Mouse (Mus musculus) lung, adult 2 months (tissue): ENCODE measurements around the gene Fam111a. TPM values are rescaled to one million over a fixed set of nuclear protein-coding genes. Genes with fewer than 3 reads are reported as not detected.

Source experiments
- DNase-seq: peaks from one replicate; pipeline ENCODE4 v3.0.0; 2022
- H3K4me1 ChIP-seq: fragments of 200-500 bp; 2 replicates; pipeline ENCODE4 v1.6.1; 2011; ENCODE audit warnings: low read length; ENCODE audit not compliant: control insufficient read depth, insufficient read depth
- H3K4me3 ChIP-seq: fragments of 200-500 bp; replicated peaks from 2 replicates; pipeline ENCODE3; 2011; ENCODE audit warnings: low read depth, mild to moderate bottlenecking, control low read depth, low read length; ENCODE audit errors: extremely low read depth
- CTCF ChIP-seq: fragments of 200-500 bp; IDR thresholded peaks from 2 replicates; pipeline ENCODE4 v1.5.1; 2011; ENCODE audit warnings: mild to moderate bottlenecking, low read length, control low read depth; ENCODE audit not compliant: insufficient read depth
- POLR2A ChIP-seq: fragments of 200-500 bp; IDR thresholded peaks from 2 replicates; pipeline ENCODE4 v1.6.1; 2011; ENCODE audit warnings: low read depth, mild to moderate bottlenecking, control low read depth, low read length, borderline replicate concordance; ENCODE audit errors: extremely low read depth
- WGBS: fragments of 180-500 bp; shearing (Covaris S2); methylation state at CpG from one replicate; pipeline ENCODE4 v1.1.7; 2018; 5-methylcytosine and 5-hydroxymethylcytosine counted together
- polyA plus RNA-seq: library from polyadenylated mRNA; depleted of rRNA; stranded (reverse); fragments of >200 nt; gene quantifications from 2 replicates; pipeline ENCODE4 v1.2.3, GENCODE M21; 2012

The Fam111a gene
- polyA plus RNA-seq, 1 experiment, result 2.8 TPM

GRCm38 (mm10) chr19:12517671-12518540, 27.6 kb upstream of the Fam111a start:
- TF ChIP-seq POLR2A (no peak), CTCF (peak; percentile 42)
- WGBS, result 1% methylated on average over 16 of the region's 16 CpGs
- Histone ChIP-seq H3K4me1 (no peaks in the 10 kb centered on the region), H3K4me3 (peak overlapping the region; percentile 10)
- peak; percentile 52 for DNase-seq

GRCm38 (mm10) chr19:12518541-12518890, 27.0 kb upstream of the Fam111a start:
- DNase-seq, result no peak
- Histone ChIP-seq H3K4me1 (no peaks in the 10 kb centered on the region), H3K4me3 (no peak overlapping the region)
- TF ChIP-seq POLR2A (no peak), CTCF (no peak)

DNA sequence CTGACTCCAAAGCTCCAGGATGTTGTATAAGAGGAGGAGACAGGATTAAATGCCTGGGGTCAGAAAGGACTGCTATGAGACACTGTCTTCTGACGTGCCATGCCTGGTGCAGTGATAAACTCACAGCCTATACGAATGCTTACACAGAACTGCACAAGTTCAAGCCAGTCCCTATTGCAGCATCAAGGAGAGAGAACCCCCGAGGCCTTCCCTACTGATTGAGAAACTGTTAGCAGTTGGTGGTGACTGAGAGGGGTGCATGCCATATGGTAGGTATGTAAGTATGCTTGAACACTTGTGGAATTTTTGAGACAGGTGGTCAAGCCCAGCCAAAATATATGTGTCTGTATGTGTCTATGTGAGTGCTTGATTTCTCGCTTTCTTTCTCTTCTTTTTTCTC, 22.2 kb upstream of the Fam111a start:
- no peak for DNase-seq
- Histone ChIP-seq H3K4me1 (no peaks in the 10 kb centered on the region), H3K4me3 (no peak overlapping the region)
- WGBS, result 40% methylated on average over 4 of the region's 4 CpGs
- TF ChIP-seq CTCF, result no peak
- no peak for TF ChIP-seq POLR2A

DNA sequence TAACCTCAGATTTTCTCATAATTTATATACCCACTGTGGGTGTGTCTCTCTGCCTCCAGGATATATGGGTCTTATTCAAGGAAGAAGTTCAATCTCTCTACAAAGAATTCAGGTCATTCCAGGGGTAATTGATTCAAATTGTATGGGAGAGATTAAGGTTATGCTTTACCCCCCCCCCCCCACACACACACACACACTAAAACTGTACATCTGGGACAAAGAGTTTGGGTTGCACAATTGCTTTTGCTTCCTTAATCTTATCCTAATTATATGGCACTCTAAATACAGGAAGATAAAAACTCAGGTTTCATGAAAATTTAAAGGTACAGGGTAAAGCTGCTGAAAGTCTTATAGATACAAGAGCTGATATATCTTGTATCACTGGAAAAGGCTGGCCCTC, 8.4 kb upstream of the Fam111a start:
- H3K4me1 ChIP-seq, result no peaks in the 10 kb centered on the region; the same call in 1 of the 2 replicates
- DNase-seq, result no peak
- H3K4me3 ChIP-seq, result no peak overlapping the region
- TF ChIP-seq CTCF (no peak), POLR2A (no peak)

GRCm38 (mm10) chr19:12539975-12540374, 5.6 kb upstream of the Fam111a start:
- no peak for TF ChIP-seq CTCF
- no peak for TF ChIP-seq POLR2A
- WGBS, result 69% methylated on average over 1 of the region's 1 CpGs
- no peak for DNase-seq

GRCm38 (mm10) chr19:12540727-12541126, 4.8 kb upstream of the Fam111a start:
- no peak for DNase-seq
- no peak for TF ChIP-seq CTCF
- no peak for TF ChIP-seq POLR2A
- Histone ChIP-seq H3K4me1 (no peaks in the 10 kb centered on the region; the same call in 1 of the 2 replicates), H3K4me3 (no peak overlapping the region)
- 39% methylated on average over 3 of the region's 3 CpGs for WGBS

More at GRCm38 (mm10) chr19:12539975-12540374, 5.6 kb upstream of the Fam111a start:
- no peaks in the 10 kb centered on the region; the same call in 1 of the 2 replicates for H3K4me1 ChIP-seq
- no peak overlapping the region for H3K4me3 ChIP-seq

GRCm38 (mm10) chr19:12541644-12542043, 3.9 kb upstream of the Fam111a start:
- 19% methylated on average over 2 of the region's 2 CpGs for WGBS
- no peak overlapping the region for H3K4me3 ChIP-seq
- no peak for TF ChIP-seq POLR2A
- TF ChIP-seq CTCF, result no peak
- no peaks in the 10 kb centered on the region; the same call in 1 of the 2 replicates for H3K4me1 ChIP-seq
- no peak for DNase-seq

- 71% methylated on average over 5 of the region's 5 CpGs for WGBS
- peak; percentile 20 for DNase-seq
- no peak overlapping the region for H3K4me3 ChIP-seq
- TF ChIP-seq POLR2A (no peak), CTCF (peak; percentile 46; the same call in 1 of the 2 replicates)
- H3K4me1 ChIP-seq, result no peaks in the 10 kb centered on the region
Measured at GRCm38 (mm10) chr19:12549166-12549565, 3.6 kb downstream of the Fam111a start.

DNA sequence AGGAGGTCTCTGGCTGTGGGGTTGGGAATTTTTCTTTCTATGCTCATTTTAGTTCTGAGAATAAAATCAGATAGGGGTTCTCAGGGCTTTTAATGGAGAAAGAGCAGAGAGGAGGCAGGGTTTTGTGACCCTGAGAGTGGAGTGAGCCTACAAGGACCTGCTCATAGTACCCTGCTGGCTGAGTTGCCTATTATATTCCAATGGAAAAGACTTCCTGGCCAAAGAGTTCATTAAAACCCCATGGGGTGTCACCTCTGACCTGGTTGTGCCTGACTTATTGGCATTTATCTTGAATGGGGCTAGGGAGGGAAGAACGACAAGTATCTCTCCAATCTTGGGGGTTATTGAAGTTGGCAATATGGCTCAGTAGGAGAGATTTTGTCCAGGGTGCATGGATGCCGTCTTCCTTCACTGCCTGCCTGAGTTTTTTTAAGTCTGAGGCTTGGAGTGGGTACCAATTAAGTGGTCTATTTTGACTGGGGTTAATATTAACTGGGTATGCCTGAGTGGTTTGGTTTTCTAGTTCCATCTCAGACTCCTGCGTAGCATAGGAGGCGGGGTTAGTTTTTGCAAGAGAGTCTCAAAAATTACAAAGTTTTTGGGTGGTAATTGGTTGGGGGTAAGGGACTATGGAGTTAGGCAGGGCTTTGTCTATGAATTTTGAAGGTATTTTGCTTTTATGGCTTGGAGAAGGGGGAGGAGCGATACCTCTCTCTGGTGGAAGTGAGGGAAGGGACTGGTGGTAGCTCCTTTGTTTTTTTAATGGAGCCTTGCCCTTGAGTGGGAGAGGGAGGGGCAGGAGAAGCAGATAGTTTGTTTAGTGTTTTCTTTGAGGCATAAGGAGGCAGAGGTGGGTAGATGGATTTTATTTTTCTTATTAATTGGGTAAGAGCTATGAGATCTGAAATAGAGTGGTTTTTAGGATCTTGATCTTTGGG, 4.7 kb downstream of the Fam111a start:
- 69% methylated on average over 5 of the region's 5 CpGs for whole genome bisulfite sequencing
- TF ChIP-seq POLR2A (no peak), CTCF (no peak)
- H3K4me1 ChIP-seq, result no peaks in the 10 kb centered on the region
- no peak overlapping the region for H3K4me3 ChIP-seq
- DNase-seq, result no peak
